Mouse (Mus musculus) heart, adult 2 months (tissue): ENCODE data around the gene Morc3.

Source experiments
- CTCF ChIP-seq: fragments of 200-600 bp; IDR thresholded peaks from 2 replicates; pipeline ENCODE4 v1.8.1; 2022; ENCODE audit warnings: antibody characterized with exemption, mild to moderate bottlenecking, moderate library complexity
- POLR2A ChIP-seq: fragments of 200-500 bp; IDR thresholded peaks from 2 replicates; pipeline ENCODE4 v1.6.1; 2011; ENCODE audit warnings: mild to moderate bottlenecking, low read depth, low read length, control low read depth; ENCODE audit not compliant: insufficient read depth

DNA sequence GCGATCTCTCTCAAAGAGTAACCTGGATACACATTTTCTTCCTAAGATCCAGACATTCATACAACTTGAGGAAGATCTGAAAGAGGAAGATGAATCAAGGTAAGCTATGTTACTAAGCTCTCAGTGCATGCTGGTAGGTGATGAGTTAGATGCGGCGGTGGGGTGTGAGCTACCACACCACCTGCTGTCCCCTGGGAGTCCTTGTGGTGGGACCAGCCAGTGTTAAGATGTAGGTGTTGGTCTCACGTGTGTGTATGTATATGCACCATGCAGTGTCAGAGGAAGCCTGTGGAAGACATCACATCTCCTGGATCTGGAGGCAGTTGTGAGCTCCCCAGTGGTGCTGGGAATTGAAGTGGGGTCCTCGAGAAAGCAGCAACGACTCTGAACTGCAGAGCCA lies 24.8 kb upstream of the Morc3 start:
- TF ChIP-seq POLR2A (no peak), CTCF (no peak)
